Mouse (Mus musculus): ENCODE data around the gene Kdr. TPM values are rescaled to one million over a fixed set of nuclear protein-coding genes. Genes with fewer than 3 reads are reported as not detected.

Gene Kdr
- polyA plus RNA-seq, 1 experiment from 2014 or later, result 23.5 TPM

DNA sequence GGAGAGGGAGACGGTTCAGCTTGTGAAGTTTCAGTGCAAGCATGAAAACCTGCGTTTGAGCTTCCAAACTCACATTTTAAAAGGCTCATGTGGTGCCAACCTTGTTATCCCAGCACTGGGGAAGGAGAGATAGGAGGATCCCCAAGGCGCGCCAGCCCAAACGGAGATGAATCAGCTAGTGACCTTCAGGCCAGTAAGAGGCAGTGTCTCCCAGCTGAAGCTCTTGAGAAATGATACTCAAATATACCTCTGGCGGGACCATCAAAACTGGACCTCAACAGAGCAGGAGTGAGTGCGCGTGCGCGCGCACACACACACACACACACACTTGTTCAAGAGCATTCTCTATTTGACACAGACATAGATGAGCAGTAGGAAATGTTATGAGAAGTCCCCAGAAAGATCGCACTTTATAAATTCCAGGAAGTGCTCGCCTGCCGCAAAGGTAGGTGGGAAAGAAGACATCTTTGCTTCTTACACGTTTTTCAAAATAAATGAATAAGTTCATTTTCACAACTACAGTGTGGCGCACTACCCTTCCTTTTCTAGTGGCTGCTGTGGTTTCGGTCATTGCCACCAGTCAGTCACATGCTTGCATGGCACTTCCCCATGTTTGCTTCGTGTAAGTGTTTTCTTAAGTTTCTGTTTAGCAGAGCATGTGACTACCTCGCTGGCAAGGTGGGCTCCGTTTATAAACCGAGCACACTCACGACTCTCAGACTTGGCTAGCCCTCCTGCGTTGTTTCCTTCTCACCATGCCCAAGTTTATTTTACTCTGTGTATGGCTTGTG, 2.5 kb upstream of the Kdr start:
- 67% methylated on average over 23 of the region's 23 CpGs for WGBS
- peaks cover 16% of the 10 kb centered on the region for H3K4me1 ChIP-seq (replicated peaks)
- no peak overlapping the region for H3K9ac ChIP-seq (replicated peaks)
- no peak overlapping the region for H3K4me3 ChIP-seq (replicated peaks)
- no peak for ATAC-seq (ENCODE audit: insufficient number of reproducible peaks, insufficient read depth, low FRiP score, low TSS enrichment, low read depth)
- H3K27me3 ChIP-seq, result peaks cover 50% of the 10 kb centered on the region
- H3K36me3 ChIP-seq, result no peaks in the 10 kb centered on the region
- H3K4me2 ChIP-seq, result no peak overlapping the region
- H3K27ac ChIP-seq, result no peak overlapping the region
- H3K9me3 ChIP-seq, result no peaks in the 10 kb centered on the region

DNA sequence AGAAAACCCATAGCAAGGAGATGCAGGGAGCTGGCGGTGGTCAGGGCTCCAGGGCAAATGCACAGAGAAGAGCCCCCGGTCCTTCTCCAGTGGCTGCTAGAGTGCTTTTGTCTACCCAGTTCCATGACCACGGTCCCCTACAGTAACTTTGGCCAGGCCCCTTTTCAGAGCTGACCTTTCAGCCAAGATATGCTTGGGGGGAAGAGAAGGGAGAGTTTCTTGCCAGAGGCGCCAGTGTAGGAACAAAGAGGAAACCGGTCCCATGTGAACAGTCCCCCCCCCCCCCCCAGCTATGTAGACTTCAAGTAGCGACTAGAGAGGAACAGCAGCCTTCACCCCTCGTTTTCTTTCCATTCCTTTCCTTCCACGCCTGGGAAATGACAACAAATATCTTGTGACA, 850 bp upstream of the Kdr start:
- no peaks in the 10 kb centered on the region for H3K36me3 ChIP-seq
- H3K9me3 ChIP-seq, result no peaks in the 10 kb centered on the region
- H3K4me1 ChIP-seq (replicated peaks), result peaks cover 16% of the 10 kb centered on the region
- H3K27ac ChIP-seq, result no peak overlapping the region
- ATAC-seq (ENCODE audit: insufficient number of reproducible peaks, insufficient read depth, low FRiP score, low TSS enrichment, low read depth), result no peak
- H3K27me3 ChIP-seq, result peaks cover 62% of the 10 kb centered on the region
- no peak overlapping the region for H3K9ac ChIP-seq (replicated peaks)
- peak overlapping the region; percentile 60 for H3K4me3 ChIP-seq (replicated peaks)
- WGBS, result 4% methylated on average over 8 of the region's 8 CpGs
- peak overlapping the region; percentile 98 for H3K4me2 ChIP-seq

DNA sequence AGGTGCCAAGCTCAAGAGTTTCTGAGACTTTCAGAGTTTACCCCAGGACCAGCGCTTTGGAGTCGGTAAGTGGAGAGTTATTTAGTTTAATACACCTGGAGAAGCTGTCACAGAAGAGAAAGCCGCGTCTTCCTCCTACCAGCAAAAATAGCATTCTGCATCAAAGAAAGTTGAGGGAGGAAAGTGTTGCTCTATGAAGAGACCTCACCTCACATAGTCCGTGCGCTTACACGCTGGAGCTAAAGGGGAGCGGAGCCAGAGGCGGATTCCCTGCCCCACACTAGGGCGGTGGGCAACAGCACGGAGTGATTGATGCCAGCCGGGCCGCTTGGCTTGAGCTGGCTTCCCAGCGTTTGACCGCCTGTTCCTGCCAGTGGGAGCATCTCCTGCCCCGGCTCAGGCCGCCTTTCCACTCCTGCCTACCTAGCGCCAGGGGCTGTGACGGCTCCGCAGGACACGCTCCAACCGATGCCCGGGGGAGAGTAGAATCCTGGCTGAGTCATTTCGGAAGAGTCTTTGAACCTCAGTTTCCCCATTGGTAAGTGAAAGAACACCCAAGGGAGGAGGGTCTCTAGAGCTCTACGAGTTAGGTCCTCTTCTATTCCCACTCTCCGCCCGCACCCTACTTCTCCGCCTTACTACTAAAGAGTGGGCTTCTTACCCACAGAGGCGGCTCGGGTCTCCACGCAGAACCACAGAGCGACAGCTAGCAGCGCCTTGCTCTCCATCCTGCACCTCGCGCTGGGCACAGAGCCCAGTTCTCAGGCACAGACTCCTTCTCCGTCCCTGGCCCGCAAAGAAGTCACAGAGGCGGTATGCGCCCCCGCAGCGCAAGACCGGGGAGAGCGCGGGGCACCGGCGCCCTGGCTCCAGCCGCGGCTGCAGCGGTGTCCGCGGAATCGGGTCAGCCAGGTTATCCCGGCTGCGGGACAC, 551 bp downstream of the Kdr start:
- under 1% methylated on average over 54 of the region's 54 CpGs for WGBS
- Histone ChIP-seq H3K27ac (no peak overlapping the region), H3K36me3 (no peaks in the 10 kb centered on the region), H3K27me3 (peaks cover 71% of the 10 kb centered on the region), H3K4me2 (peak overlapping the region; percentile 98), H3K9me3 (no peaks in the 10 kb centered on the region), H3K4me1 (replicated peaks) (peaks cover 16% of the 10 kb centered on the region), H3K9ac (replicated peaks) (peak overlapping the region; percentile 61), H3K4me3 (replicated peaks) (peak overlapping the region; percentile 60)
- ATAC-seq (ENCODE audit: insufficient number of reproducible peaks, insufficient read depth, low FRiP score, low TSS enrichment, low read depth), result peak; percentile 38; the same call in 1 of the 2 replicates

- ATAC-seq (ENCODE audit: insufficient number of reproducible peaks, insufficient read depth, low FRiP score, low TSS enrichment, low read depth), result no peak
- Histone ChIP-seq H3K27me3 (peaks cover 71% of the 10 kb centered on the region), H3K9ac (replicated peaks) (no peak overlapping the region), H3K36me3 (no peaks in the 10 kb centered on the region), H3K4me1 (replicated peaks) (peaks cover 16% of the 10 kb centered on the region), H3K4me3 (replicated peaks) (peak overlapping the region; percentile 60; the same call in 1 of the 2 replicates), H3K9me3 (no peaks in the 10 kb centered on the region), H3K4me2 (no peak overlapping the region), H3K27ac (no peak overlapping the region)
- 50% methylated on average over 9 of the region's 9 CpGs for WGBS
Observed at GRCm38 (mm10) chr5:75976696-75977095, 1.6 kb downstream of the Kdr start.

DNA sequence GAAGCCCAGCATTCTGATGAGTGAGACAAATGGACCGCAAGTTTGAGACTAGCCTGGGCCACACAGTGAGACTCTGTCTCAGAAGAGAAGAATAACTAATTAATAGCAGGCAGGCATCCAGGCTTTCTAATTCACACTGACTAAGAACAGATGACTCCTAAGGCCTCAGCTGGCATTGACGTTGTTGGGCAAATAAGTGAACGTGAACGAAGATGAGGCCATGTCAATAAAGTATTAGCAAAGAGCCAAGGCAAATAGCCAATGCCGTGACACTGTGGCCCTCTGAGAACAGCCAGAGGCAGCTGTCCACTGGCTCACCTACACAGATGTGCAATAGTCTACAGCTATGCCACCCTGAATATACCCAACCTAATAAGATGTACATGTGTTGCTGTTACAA, 2.9 kb downstream of the Kdr start:
- Histone ChIP-seq H3K4me3 (replicated peaks) (no peak overlapping the region), H3K36me3 (no peaks in the 10 kb centered on the region), H3K9ac (replicated peaks) (no peak overlapping the region), H3K4me2 (no peak overlapping the region), H3K27ac (no peak overlapping the region), H3K4me1 (replicated peaks) (peaks cover 16% of the 10 kb centered on the region), H3K9me3 (no peaks in the 10 kb centered on the region), H3K27me3 (peaks cover 64% of the 10 kb centered on the region)
- no peak for ATAC-seq (ENCODE audit: insufficient number of reproducible peaks, insufficient read depth, low FRiP score, low TSS enrichment, low read depth)
- WGBS, result 43% methylated on average over 5 of the region's 5 CpGs

DNA sequence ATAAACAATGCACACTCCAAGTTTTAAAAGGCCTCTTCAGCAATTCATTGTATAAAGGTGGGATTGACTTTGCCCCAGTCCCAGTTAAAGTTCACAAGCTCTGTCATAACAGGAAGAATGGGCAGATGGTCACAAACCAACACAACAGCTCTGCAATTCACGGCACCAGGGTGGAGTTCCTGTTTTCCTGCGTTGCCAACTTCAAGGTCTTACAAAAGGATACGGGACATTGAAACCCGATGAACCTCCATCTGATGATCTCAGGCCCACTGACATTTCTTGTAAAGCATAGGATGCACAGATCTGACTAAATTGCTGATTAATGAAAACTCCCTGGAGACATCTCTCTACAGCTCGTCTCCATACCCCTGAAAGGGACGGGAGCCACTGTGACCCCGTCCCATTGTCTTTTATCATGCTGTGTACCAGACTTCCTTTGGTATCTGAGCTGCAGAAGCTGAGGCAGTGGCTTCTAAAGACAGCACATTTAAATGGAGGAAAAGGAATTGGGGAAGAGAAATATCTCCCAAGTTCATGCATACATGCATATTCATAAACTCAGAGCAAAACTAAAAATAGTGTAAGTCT, 3.6 kb downstream of the Kdr start:
- Histone ChIP-seq H3K27me3 (peaks cover 56% of the 10 kb centered on the region), H3K9ac (replicated peaks) (no peak overlapping the region), H3K4me2 (no peak overlapping the region), H3K27ac (no peak overlapping the region), H3K4me1 (replicated peaks) (peaks cover 16% of the 10 kb centered on the region), H3K9me3 (no peaks in the 10 kb centered on the region), H3K36me3 (no peaks in the 10 kb centered on the region), H3K4me3 (replicated peaks) (no peak overlapping the region)
- ATAC-seq (ENCODE audit: insufficient number of reproducible peaks, insufficient read depth, low FRiP score, low TSS enrichment, low read depth), result no peak
- 73% methylated on average over 7 of the region's 7 CpGs for WGBS

- H3K36me3 ChIP-seq, result no peaks in the 10 kb centered on the region
- H3K9ac ChIP-seq (replicated peaks), result no peak overlapping the region
- H3K4me2 ChIP-seq, result no peak overlapping the region
- peaks cover 15% of the 10 kb centered on the region; the same call in 1 of the 2 replicates for H3K27me3 ChIP-seq
- no peak for ATAC-seq (ENCODE audit: insufficient number of reproducible peaks, insufficient read depth, low FRiP score, low TSS enrichment, low read depth)
- H3K27ac ChIP-seq, result no peak overlapping the region
- no peaks in the 10 kb centered on the region for H3K4me1 ChIP-seq (replicated peaks)
- H3K4me3 ChIP-seq (replicated peaks), result no peak overlapping the region
- WGBS, result 22% methylated on average over 3 of the region's 3 CpGs
- no peaks in the 10 kb centered on the region for H3K9me3 ChIP-seq
Observed at GRCm38 (mm10) chr5:75969887-75970286, 8.4 kb downstream of the Kdr start.

GRCm38 (mm10) chr5:75962558-75962957, 15.7 kb downstream of the Kdr start:
- H3K27ac ChIP-seq, result no peak overlapping the region
- H3K36me3 ChIP-seq, result no peaks in the 10 kb centered on the region
- no peaks in the 10 kb centered on the region for H3K4me1 ChIP-seq (replicated peaks)
- H3K9me3 ChIP-seq, result no peaks in the 10 kb centered on the region
- no peak overlapping the region for H3K4me2 ChIP-seq
- ATAC-seq (ENCODE audit: insufficient number of reproducible peaks, insufficient read depth, low FRiP score, low TSS enrichment, low read depth), result no peak
- 89% methylated on average over 12 of the region's 12 CpGs for WGBS
- H3K4me3 ChIP-seq (replicated peaks), result no peak overlapping the region
- no peaks in the 10 kb centered on the region for H3K27me3 ChIP-seq
- H3K9ac ChIP-seq (replicated peaks), result no peak overlapping the region

DNA sequence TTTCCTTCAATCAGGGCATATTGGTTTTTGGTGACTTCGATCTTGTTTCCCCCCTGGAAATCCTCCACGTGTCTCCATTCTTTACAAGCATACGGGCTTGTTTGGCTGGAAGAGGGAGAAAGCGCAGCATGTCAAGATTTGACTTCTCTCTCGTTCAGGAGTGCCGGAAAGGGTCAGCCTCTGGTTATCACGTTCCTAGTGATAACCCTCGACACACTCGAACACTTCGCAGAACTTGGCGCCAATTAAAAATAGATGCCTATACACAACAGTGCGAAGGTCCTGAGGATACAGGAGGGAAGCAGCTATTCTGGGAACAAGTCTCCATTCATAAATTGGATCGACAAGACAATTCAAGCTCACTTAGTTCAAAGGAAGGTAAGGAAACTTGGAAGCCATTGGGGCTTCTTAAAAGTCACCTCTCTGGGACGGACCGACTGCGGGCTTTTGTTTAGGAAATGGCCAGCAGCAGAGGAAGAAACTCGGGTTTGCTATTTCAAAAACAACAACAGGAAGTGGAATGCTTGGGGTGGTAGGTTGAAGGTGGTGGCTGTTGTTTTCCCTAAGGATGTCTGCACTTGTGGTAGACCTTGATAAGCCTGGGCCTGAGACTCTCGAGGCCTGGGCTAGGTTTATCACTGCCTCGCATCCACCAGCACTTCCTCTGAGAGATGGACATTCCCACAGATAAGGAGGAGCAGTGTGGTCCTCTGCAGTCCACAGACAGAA, 16.4 kb downstream of the Kdr start:
- H3K4me1 ChIP-seq (replicated peaks), result no peaks in the 10 kb centered on the region
- H3K27ac ChIP-seq, result no peak overlapping the region
- H3K4me3 ChIP-seq (replicated peaks), result no peak overlapping the region
- WGBS, result 86% methylated on average over 19 of the region's 19 CpGs
- no peak overlapping the region for H3K4me2 ChIP-seq
- ATAC-seq (ENCODE audit: insufficient number of reproducible peaks, insufficient read depth, low FRiP score, low TSS enrichment, low read depth), result no peak
- H3K9ac ChIP-seq (replicated peaks), result no peak overlapping the region
- no peaks in the 10 kb centered on the region for H3K27me3 ChIP-seq
- no peaks in the 10 kb centered on the region for H3K36me3 ChIP-seq
- H3K9me3 ChIP-seq, result no peaks in the 10 kb centered on the region

- no peak for ATAC-seq (ENCODE audit: insufficient number of reproducible peaks, insufficient read depth, low FRiP score, low TSS enrichment, low read depth)
- Histone ChIP-seq H3K9me3 (no peaks in the 10 kb centered on the region), H3K36me3 (no peaks in the 10 kb centered on the region), H3K27ac (no peak overlapping the region), H3K4me1 (replicated peaks) (no peaks in the 10 kb centered on the region), H3K4me3 (replicated peaks) (no peak overlapping the region), H3K9ac (replicated peaks) (no peak overlapping the region), H3K27me3 (no peaks in the 10 kb centered on the region), H3K4me2 (no peak overlapping the region)
- 81% methylated on average over 3 of the region's 3 CpGs for WGBS
Observed at GRCm38 (mm10) chr5:75959809-75960208, 18.4 kb downstream of the Kdr start.

All from limb, embryonic 12.5 days (tissue).